Mouse (Mus musculus) stomach, postnatal 0 days (tissue): ENCODE measurements around the gene Nasp. TPM values are rescaled to one million over a fixed set of nuclear protein-coding genes. Genes with fewer than 3 reads are reported as not detected.

Source experiments
- ATAC-seq: fragments of 200-750 bp; cut with Nextera tagmentation; 2 replicates; pipeline ENCODE4 v1.8.0; 2017; ENCODE audit not compliant: low FRiP score, low TSS enrichment
- DNase-seq: peaks from one replicate; pipeline ENCODE4 v3.0.0-alpha.2; 2016; ENCODE audit warnings: low spot score
- H3K27ac ChIP-seq: fragments of 300-500 bp; sonication (generic); replicated peaks from 2 replicates; pipeline ENCODE4 v1.5.1; 2014; ENCODE audit warnings: mild to moderate bottlenecking, control low read depth
- H3K27me3 ChIP-seq: fragments of 300-500 bp; sonication (generic); 2 replicates; pipeline ENCODE4 v1.6.1; 2014; ENCODE audit warnings: low read length; ENCODE audit not compliant: control insufficient read depth, insufficient read depth
- H3K36me3 ChIP-seq: fragments of 300-500 bp; sonication (generic); 2 replicates; pipeline ENCODE4 v1.6.1; 2014; ENCODE audit warnings: low read length, mixed read lengths; ENCODE audit not compliant: control insufficient read depth, insufficient read depth
- H3K4me1 ChIP-seq: fragments of 300-500 bp; sonication (generic); replicated peaks from 2 replicates; pipeline ENCODE4 v1.6.1; 2014; ENCODE audit warnings: antibody characterized with exemption; ENCODE audit not compliant: control insufficient read depth, insufficient read depth
- H3K4me2 ChIP-seq: fragments of 300-500 bp; sonication (generic); replicated peaks from 2 replicates; pipeline ENCODE4 v1.6.1; 2014; ENCODE audit warnings: low read depth, mild to moderate bottlenecking, control low read depth, moderate library complexity
- H3K4me3 ChIP-seq: fragments of 300-500 bp; sonication (generic); 2 replicates; pipeline ENCODE4 v1.5.1; 2014; ENCODE audit warnings: low read depth, low read length, control low read depth
- H3K9ac ChIP-seq: fragments of 300-500 bp; sonication (generic); 2 replicates; pipeline ENCODE4 v1.6.1; 2014; ENCODE audit warnings: mild to moderate bottlenecking, low read length, control low read depth, mixed read lengths
- H3K9me3 ChIP-seq: fragments of 300-500 bp; sonication (generic); 2 replicates; pipeline ENCODE4 v1.6.1; 2016; ENCODE audit warnings: low read length; ENCODE audit not compliant: control insufficient read depth
- CTCF ChIP-seq: IDR thresholded peaks from 2 replicates; pipeline ENCODE4 v1.5.1; 2016; ENCODE audit warnings: antibody characterized with exemption, low read depth, mild to moderate bottlenecking, moderate library complexity
- EP300 ChIP-seq: optimal IDR thresholded peaks from 2 replicates; pipeline ENCODE3; 2016; ENCODE audit warnings: antibody characterized with exemption
- whole genome bisulfite sequencing: fragments of 180-500 bp; shearing (Covaris S2); extraction: QIAGEN DNeasy Blood & Tissue Kit; methylation state at CpG from one replicate; pipeline ENCODE4 v1.1.7; 2014; 5-methylcytosine and 5-hydroxymethylcytosine counted together
- polyA plus RNA-seq: library from polyadenylated mRNA; unstranded; fragments of >200 nt; fragmentation: Nextera tagmentation; extraction: Ambion mirVana; gene quantifications from 2 replicates; pipeline ENCODE4 v1.2.1, GENCODE M21; 2015

Nasp gene
- polyA plus RNA-seq, 1 experiment from 2014 or later, result 32.9 TPM

GRCm38 (mm10) chr4:116649411-116649810 is 21.7 kb upstream of the Nasp start:
- Histone ChIP-seq H3K36me3 (0 out of 2 replicates have a peak, but pooled peaks cover 4% of the 10 kb centered on the region), H3K9me3 (no peaks in the 10 kb centered on the region), H3K27ac (no peak overlapping the region), H3K27me3 (no peaks in the 10 kb centered on the region), H3K4me3 (no peak overlapping the region), H3K4me2 (peak overlapping the region; percentile 69; the same call in 1 of the 2 replicates), H3K9ac (no peak overlapping the region), H3K4me1 (no peaks in the 10 kb centered on the region)
- no peak for TF ChIP-seq CTCF
- no peak for TF ChIP-seq EP300
- ATAC-seq (no peak), DNase-seq (no peak)
- 87% methylated on average over 2 of the region's 2 CpGs for WGBS

GRCm38 (mm10) chr4:116645624-116646023 is 17.9 kb upstream of the Nasp start:
- ATAC-seq (peak; percentile 39; the same call in 1 of the 2 replicates), DNase-seq (no peak)
- Histone ChIP-seq H3K4me2 (no peak overlapping the region), H3K4me1 (no peaks in the 10 kb centered on the region), H3K36me3 (peaks cover 10% of the 10 kb centered on the region), H3K9ac (no peak overlapping the region), H3K9me3 (no peaks in the 10 kb centered on the region), H3K27ac (no peak overlapping the region; the same call in 1 of the 2 replicates), H3K27me3 (no peaks in the 10 kb centered on the region), H3K4me3 (no peak overlapping the region)
- WGBS, result 71% methylated on average over 7 of the region's 7 CpGs
- TF ChIP-seq CTCF (no peak), EP300 (no peak)

- ATAC-seq (peak; percentile 60), DNase-seq (peak; percentile 46)
- 42% methylated on average over 6 of the region's 6 CpGs for WGBS
- TF ChIP-seq EP300, result no peak
- peak; percentile 76 for TF ChIP-seq CTCF
- Histone ChIP-seq H3K4me1 (no peaks in the 10 kb centered on the region), H3K27ac (no peak overlapping the region), H3K36me3 (peaks cover 13% of the 10 kb centered on the region), H3K9ac (no peak overlapping the region), H3K4me3 (no peak overlapping the region), H3K4me2 (no peak overlapping the region), H3K27me3 (no peaks in the 10 kb centered on the region), H3K9me3 (no peaks in the 10 kb centered on the region)
Measured at GRCm38 (mm10) chr4:116644326-116644725, 16.6 kb upstream of the Nasp start.

- DNase-seq, result no peak
- Histone ChIP-seq H3K36me3 (peaks cover 25% of the 10 kb centered on the region), H3K4me3 (no peak overlapping the region), H3K27ac (no peak overlapping the region), H3K4me2 (no peak overlapping the region), H3K4me1 (no peaks in the 10 kb centered on the region), H3K27me3 (no peaks in the 10 kb centered on the region), H3K9ac (no peak overlapping the region), H3K9me3 (no peaks in the 10 kb centered on the region)
- WGBS, result 100% methylated on average over 1 of the region's 1 CpGs
- ATAC-seq, result no peak
- TF ChIP-seq EP300 (no peak), CTCF (peak; percentile 55)
Measured at GRCm38 (mm10) chr4:116642071-116642470, 14.3 kb upstream of the Nasp start.

- Histone ChIP-seq H3K4me3 (no peak overlapping the region), H3K36me3 (peaks cover 27% of the 10 kb centered on the region), H3K27ac (no peak overlapping the region), H3K27me3 (no peaks in the 10 kb centered on the region), H3K4me1 (no peaks in the 10 kb centered on the region), H3K9ac (no peak overlapping the region), H3K4me2 (no peak overlapping the region), H3K9me3 (no peaks in the 10 kb centered on the region)
- WGBS, result 86% methylated on average over 6 of the region's 6 CpGs
- DNase-seq (no peak), ATAC-seq (peak; percentile 26; the same call in 1 of the 2 replicates)
- no peak for TF ChIP-seq CTCF
- no peak for TF ChIP-seq EP300
Measured at GRCm38 (mm10) chr4:116638821-116639220, 11.1 kb upstream of the Nasp start.

- Histone ChIP-seq H3K9ac (no peak overlapping the region), H3K27ac (no peak overlapping the region), H3K4me3 (no peak overlapping the region), H3K27me3 (no peaks in the 10 kb centered on the region), H3K36me3 (peaks cover 21% of the 10 kb centered on the region), H3K4me2 (no peak overlapping the region), H3K4me1 (no peaks in the 10 kb centered on the region), H3K9me3 (no peaks in the 10 kb centered on the region)
- 93% methylated on average over 1 of the region's 1 CpGs for WGBS
- TF ChIP-seq CTCF, result no peak
- no peak for TF ChIP-seq EP300
- DNase-seq (no peak), ATAC-seq (no peak)
Measured at GRCm38 (mm10) chr4:116635197-116635596, 7.5 kb upstream of the Nasp start.
